Mouse (Mus musculus) 3134 (cell line): Measurements from ENCODE around the gene Anks1.
"Not testable (repeated sequence)": the region's sequence is repeated elsewhere in the genome, so short reads cannot be mapped to it uniquely, and the experiment has no call there.

Experiments
- DNase-seq: peaks from one replicate; pipeline ENCODE4 v3.0.0-alpha.2; 2011; ENCODE audit warnings: low spot score; ENCODE audit not compliant: insufficient read length; ENCODE audit errors: extremely low read depth

The Anks1 gene

DNA sequence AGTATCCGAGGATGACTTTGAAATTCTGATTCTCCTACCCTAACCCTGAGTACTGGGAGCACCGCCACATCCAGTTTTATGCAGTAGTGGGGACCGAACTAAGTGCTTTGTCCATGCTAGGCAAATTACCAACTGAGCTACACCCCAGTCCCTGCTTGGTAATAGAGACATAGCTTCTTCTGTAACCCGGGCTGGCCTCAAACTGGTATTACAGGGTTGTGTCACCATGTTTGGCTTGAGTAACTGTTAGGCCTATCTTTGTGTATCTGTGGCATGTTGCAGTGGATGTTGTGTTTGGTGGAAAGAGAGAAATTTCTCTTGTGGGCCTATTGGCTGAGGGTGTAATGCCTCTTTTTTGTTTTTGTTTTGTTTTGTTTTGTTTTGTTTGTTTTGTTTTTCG, 21.2 kb downstream of the Anks1 start:
- DNase-seq, result no peak

GRCm38 (mm10) chr17:27931826-27932225, 22.7 kb downstream of the Anks1 start:
- no peak for DNase-seq

DNA sequence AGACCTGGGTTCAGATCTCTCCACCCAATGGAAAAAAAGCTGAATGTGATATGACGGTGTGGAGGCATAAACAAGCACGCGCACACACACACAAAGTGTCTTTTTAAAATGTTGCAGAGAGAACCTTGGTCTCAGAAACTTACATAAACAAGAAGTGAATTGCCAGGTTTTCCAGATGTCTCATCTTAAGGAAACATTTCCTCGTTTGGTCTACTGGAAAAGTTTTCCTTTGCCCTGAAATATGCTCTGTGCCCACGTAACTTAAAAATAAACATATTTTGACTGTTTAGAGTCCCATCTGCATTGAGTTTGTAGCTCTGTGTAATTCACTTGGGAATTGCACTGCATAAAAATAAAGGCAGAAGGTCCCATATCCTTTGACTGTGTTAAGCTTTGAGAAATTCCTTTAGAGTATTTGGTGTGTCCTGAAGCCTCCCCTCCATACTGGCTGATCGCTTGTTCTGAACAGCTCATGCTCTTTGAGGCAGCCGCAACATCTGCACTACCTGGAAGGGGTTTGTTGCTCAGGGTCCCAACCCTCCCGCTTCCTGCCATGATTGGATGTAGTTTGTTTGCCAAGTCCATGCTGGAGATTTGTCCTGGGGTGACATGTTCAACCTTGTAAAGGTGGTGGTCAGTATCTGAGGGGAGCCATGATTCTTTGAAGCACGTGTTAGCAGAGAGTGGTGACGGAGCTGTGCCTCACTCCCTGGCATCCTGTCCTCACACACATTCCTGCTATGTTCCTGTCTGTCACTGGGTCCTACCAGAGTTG, 25.2 kb downstream of the Anks1 start:
- DNase-seq, result no peak

DNA sequence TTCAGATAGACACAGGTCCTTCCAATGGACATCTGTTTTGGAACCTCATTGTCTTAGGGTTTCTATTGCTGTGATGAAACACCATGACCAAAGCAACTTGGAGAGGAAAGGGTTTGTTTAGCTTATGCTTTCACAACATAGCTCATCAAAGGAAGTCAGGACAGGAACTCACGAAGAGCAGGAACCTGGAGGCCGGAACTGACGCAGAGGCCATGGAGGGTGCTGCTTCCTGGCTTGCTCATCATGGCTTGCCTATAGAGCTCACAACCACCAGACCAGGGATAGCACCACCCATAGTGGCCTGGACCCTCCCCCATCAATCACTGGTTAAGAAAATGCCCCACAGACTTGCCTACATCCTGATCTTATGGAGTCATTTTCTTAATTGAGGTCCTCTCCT, 26.0 kb downstream of the Anks1 start:
- no peak for DNase-seq

DNA sequence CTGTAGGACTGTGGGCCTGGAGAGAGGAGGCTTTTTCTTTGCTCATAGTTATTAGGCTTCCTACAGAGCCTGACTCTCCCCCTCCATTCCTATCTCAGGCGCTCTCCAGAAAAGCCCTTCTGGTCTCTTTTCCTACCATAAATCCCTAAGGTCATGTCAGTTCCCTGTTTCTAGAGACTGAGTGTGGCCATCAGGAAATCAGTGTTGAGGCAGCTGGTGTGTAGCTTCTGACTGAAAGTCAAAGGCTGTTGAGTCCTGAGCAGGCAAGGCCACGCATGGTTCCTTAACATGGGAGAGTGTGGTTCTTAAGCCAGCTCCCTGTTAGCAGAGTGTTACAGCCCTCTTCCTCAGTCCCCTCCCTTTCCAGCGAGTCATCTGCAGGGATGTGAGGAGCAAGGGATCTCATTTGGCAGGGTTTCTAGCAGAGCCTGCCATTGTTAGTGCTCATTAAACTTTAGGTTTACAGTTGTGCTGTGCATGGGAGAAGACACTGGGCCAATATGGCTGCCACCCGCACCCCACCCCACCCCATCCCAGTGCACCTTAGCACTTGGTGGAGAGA, 28.0 kb downstream of the Anks1 start:
- DNase-seq, result no peak

DNA sequence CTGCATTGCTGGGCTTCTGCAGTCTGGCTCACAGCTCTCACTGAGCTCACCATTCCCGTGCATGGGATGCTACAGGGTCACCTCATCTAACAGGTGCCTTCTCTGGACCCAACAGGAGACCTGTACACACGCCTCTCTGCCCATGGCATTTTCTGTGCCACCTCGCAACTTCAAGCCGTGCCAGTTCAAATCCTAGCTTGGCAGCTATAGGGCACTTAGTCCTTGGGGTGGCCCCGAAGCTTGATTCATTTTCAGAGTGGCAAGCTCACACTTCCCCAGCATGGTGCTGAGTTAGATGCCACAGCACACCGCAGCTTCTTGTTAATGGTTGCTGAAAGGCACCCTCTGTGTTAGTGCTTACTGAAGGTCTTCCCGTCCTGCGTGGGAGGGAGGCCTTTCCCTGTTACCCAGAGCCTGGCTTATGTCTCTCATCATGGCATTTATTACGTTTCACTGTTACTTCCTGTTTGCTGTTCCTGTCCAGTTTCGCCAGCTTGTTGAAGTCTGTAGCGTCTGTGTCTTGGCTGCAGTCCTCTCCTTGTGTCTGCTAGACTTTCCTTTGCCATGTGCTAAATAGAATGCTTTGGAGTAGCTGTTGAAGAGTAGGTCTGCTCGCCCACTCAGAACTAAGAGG, 29.1 kb downstream of the Anks1 start:
- DNase-seq, result no peak

- DNase-seq, result no peak
These were observed 29.9 kb downstream of the Anks1 start for GRCm38 (mm10) chr17:27939028-27939427.

GRCm38 (mm10) chr17:27940352-27940751, 31.2 kb downstream of the Anks1 start:
- no peak for DNase-seq

GRCm38 (mm10) chr17:27941178-27941577, 32.1 kb downstream of the Anks1 start:
- DNase-seq, result no peak

DNA sequence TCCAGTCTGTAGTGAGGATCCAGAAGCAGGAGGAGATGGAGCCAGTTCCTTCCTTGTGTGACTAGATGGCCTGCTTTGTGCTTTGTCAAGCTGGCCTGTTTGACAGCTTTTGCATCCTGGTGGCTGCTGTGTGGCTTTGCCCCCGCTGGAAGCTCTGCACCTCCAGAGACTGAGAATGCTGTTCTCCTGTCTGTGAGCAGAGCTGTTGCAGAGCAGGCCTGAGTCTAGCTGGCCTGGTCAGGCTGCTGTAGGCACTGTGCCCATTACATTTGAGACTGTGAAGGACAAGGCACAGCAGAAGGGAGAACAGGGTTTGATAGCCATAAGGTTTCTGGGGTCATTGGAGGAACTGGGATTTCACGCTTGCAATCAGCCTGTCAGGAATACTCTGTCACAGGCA, 32.6 kb downstream of the Anks1 start:
- no peak for DNase-seq

DNA sequence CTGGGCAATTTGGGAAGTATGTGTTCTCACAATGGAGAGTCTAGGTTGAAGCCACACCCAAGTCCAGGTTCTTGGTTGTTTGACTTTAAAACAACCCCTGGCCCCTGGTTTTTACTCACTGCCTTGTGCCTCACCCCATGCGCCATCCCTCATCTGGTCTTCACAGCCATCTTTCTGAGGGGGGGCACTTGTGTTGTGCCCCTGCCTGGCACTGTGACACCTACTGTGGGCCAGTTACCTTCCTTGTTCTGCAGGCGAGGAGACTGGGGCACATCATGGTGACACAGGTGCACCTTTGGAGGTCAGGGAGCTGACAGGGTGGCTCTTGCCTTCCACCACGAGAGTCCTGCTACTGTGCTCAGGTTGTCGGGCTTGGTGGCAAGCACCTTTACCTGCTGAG, 33.0 kb downstream of the Anks1 start:
- no peak for DNase-seq

DNA sequence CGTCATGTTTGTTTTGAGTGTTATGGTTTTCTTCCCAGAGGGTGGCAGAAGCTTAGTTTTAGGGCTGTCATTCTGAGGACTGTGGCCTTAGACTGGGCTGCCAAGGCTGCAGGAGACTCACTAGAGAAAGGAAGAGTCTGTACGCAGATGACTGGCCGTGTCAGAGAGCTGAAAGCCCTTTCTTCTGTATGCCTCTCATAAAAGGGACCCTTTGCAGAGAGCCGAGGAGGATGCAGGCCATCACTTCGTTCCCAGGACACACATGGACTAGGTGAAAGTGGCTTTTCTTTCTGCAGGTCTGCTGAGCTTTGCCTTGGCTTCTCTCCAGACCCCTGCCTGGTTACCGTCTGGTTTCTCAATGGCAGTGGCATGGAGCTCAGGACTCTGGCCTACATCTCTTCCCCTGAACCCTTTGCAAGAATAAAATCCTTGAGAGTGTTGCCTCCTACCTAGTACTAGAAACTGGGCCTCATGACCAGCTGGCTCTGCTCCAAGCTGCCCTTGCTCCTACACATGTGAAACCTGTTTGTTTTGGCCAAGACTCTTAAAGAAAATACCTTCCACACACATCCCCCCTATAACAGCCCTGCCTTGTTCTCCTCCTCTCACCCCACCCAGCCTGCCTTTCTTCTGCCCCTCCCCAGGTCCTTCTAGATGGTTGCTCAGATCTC, 36.6 kb downstream of the Anks1 start:
- no peak for DNase-seq

DNA sequence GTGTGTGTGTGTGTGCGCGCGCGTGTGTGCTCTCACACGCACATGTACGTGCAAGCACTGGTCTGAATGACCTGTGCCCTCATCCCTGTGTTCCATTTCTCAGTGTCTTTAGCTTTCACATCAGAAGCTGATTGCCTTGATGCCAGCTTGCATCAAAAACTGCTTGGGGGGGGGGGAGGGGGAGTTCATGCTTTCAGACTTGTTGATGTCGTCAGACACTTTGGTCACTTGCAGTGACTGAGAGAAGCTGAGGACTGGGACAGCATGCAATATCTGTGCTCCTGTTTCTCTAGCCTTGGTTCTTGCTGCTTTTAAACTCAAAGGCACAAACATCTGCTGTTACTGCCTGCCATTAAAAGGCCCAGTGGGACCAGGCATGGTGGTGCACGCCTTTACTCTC, 37.3 kb downstream of the Anks1 start:
- DNase-seq, result no peak

- no peak for DNase-seq
These were observed 38.0 kb downstream of the Anks1 start for GRCm38 (mm10) chr17:27947155-27947554.

GRCm38 (mm10) chr17:27953136-27953535, 44.0 kb downstream of the Anks1 start:
- no peak for DNase-seq

- DNase-seq, result no peak
These were observed 45.7 kb downstream of the Anks1 start for GRCm38 (mm10) chr17:27954629-27955402.

DNA sequence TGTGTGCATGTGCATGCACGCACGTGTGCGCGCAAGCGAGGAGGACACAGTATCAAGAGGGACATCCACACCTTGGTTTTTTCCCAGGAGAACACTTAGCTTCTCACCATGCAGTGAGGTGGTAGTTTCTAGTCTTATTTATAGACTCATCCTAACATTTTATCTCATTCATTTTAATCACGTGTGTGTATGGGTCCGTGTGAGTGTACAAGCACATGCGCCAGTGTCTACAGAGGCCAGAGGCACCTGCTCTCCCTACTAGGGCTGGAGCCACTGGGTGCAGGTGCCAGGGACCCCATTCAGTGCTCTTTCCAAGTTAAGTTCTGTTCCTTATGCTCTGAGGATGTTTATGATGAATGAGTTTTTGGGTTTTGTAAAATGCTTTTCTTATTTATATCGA, 48.5 kb downstream of the Anks1 start:
- DNase-seq, result no peak

- no peak for DNase-seq
These were observed 51.3 kb downstream of the Anks1 start for GRCm38 (mm10) chr17:27960128-27961111.

- not testable (repeated sequence) for DNase-seq
These were observed 54.0 kb downstream of the Anks1 start for GRCm38 (mm10) chr17:27963120-27963519.

DNA sequence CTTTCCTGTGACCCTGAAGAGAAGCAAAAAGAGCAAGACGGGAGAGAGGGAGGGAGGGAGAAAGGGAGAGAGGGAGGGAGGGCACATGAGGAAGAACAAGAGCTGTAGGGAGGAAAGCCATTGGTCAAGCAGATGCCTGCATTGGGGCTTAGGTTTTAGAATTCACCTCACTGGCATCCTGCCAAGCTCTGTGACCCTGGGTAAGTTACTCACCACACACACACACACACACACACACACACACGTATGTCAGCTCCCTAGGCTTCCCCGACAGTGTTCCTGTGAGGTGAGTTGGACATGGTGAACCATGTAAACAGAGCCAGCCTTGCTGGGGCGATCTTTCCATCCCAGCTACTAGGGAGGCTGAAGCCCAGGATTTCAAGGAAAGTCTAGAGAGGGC, 55.5 kb downstream of the Anks1 start:
- no peak for DNase-seq
